Mouse (Mus musculus) heart, adult 18-20 months (tissue): ENCODE measurements around the gene Cdk1. TPM values are rescaled to one million over a fixed set of nuclear protein-coding genes. Genes with fewer than 3 reads are reported as not detected.

Source experiments
- DNase-seq, 2 experiments: peaks; one replicate each; pipeline ENCODE4 v3.0.0; 2021 to 2022; ENCODE audit warnings: mixed read lengths in 1 of 2
- total RNA-seq, 2 experiments: library from RNA; stranded (reverse); gene quantifications; 2 replicates each; pipeline ENCODE4 v1.2.3; 2021

Cdk1 gene
- total RNA-seq, 2 experiments from 2014 or later, result 1.4 to 1.6 TPM

DNA sequence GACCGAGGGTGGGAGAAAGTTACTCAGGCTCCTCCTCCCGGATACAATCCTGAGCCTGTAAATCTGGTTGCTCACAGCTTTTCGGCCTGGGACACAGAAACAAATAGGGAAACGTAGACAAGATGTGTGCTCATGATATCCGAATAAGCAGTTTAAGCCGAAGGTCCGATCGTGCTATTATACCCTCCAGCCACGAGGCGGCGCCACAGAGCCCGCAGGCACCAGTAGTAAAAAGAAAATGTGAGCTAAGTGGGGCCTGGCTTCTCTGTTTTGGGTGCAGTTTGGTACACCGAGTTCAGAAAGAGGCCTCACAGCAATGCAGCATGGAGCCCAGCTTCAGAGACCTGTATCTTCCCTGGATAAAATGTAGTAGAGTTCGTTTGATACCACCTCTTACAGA lies 46.5 kb downstream of the Cdk1 start:
- DNase-seq, result peak; percentile 37 to 71

DNA sequence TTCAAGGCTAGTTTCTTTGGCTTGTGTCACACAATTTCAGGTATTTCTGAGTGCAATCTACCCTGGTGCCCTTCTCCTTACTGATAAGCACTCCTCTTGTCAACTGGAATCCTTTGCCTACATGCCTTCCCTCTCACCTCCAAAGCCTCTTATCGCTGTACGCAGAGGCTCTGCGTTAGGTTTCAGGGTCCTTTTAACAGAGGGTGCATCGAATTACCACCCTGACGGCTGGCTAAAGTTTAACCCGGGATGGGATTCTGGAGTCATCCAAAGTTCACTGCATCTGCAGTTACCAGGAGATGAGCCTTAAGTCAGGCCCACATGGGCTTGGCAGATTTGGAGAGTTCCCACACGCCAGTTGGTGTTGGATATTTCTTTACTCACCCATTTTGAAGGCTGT lies 47.1 kb downstream of the Cdk1 start:
- DNase-seq, result no peak

DNA sequence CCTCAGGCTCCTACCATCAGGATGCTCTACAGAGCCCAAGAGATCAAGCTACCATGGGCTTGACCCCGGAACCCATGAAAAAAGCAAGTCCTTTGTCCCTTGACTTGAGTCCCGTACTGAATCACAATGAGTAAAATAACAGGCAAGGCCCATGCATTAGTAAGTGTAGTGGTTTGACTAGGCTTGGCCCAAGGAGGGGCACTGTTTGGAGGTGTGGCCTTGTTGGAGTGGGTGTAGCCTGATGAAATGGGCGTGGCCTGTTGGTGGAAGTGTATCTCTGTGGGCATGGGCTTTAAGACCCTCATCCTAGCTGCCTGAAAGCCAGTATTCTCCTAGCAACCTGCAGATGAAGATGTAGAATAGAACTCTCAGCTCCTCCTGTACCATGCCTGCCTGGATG lies 47.9 kb downstream of the Cdk1 start:
- no peak for DNase-seq

DNA sequence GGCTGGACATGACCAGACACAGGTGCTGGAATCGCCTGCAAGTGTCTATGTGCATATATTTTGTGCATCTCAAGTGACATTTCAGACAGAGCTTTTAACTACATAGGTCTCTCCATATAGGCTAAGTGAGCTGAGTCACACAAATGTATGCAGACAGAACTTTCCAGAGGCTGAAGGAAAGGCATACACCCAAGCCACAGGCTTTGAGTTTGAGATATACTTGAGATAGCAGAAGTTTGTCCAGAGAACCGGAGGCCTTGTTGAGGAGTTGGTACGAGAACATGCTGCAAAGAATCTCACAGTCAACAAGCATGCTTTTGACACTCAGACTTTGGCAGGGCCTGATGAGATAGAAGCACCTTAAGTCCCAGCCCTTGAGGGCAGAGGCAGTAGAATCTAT lies 50.1 kb downstream of the Cdk1 start:
- no peak for DNase-seq

DNA sequence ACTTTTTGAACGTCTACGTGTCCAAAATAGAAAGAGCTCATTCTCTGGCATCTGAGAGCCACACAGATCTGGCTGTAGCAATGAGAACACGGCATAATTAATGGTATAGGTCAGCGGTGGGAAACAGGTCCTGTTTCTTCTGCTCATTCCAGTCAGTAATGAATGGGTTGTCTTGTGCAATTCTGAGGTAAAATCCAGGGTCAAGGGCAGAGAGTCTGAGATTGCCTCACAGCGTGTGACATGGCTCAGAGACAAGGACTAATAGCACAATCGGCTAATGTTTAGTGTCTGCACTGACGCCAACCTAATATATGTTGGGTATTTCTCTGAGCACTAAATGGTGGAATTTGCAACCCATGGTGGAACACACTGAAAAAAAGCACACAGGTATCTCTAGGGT lies 52.8 kb downstream of the Cdk1 start:
- no peak for DNase-seq

DNA sequence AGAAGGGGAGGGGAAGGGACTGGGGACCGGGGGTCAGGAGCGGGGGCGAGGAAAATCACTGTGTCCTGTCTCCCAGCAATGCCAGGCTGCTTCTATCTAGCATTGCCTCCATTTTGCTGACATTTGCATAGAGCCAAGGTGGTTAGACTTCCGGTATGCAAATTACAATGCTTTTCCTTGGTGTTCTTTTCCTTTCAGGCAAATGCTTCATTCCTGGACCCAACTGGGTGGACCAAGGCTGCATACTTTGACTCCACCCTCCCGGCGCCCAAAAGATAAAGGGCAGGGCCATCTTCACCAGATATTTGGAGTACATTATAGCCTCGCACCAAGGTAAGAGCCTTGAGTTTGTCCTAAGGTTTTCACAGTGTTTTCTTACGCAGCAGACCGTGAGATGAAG lies 56.8 kb downstream of the Cdk1 start:
- no peak for DNase-seq

DNA sequence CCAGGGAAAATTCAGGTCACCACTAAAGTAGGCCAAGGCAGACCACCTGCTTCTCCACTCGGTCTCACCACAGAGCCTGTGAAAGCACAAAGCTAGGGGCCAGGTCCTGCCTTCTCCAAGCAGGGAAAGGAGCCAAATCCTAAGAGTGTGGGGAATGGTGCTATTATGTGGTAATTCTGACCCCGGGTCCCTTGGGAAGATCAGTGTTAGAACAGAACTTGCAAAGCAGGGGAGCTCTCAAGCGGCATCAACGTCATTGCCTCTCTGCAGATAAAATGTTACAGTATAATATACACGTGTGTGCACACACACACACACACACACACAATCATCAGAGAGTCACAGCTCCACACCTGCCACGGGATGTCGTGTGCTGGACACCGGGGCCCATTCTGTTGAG lies 62.0 kb downstream of the Cdk1 start:
- DNase-seq, result no peak

DNA sequence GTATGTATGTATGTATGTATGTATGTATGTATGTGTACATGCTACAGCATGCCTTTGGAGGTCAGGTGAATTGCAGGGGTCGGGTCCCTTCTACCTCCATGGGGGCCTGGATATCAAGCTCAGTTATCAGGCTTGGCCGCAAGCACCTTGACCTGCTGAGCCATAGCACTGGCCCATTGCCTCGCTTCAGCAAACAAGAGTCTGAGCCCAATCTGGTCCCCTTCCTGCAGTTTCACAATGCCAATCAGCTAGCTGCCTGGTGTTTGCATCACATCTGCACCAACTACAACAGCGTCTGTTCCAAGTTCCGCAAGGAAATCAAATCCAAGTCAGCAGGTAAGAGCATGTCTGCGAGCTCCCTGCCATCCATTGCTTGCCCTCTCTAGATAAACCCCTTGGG lies 64.0 kb downstream of the Cdk1 start:
- DNase-seq, result no peak

DNA sequence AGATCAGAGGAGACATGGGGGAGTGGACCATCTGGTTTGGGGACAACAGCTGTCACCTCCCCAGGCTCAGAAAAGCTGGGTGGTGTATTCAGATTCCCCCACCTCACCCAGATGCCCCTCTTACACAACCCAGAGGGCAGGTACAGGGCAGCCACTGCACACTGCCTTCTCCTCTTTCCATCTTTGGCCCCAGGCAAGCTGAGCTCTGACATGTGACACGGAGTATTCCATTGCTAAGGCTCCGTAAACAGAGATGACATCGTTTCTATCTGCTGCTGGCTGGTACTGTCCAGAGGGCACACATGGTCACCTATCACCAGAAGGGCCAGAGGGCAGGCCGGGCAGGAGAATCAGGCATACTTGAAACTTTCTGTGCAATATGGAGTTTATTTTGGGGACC lies 64.7 kb downstream of the Cdk1 start:
- no peak for DNase-seq

DNA sequence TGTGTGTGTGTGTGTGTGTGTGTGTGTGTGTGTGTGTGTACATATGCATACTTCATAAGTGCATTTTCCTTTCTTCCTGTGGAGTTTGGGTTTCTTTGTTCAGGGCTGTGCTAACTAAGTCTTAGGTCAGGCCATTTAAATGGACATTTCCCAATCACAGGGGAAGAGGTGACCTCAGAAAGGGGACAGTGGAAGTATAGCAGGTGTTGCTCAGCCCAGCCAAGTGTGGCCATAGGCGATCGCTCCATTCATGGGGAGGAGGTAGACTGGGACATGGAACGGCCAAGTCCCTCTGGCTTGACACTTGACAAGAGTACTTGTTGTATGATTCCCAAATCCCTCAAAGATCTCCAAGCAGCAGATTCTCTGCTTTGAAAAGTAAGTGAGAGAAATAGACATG lies 65.8 kb downstream of the Cdk1 start:
- DNase-seq, result no peak

Other genes with a start within 250 kb of the Cdk1 start
- gene Rhobtb1, start 201.5 kb downstream of the Cdk1 start, total RNA-seq, result 100 to 1,000 TPM in 1 of 2 experiments, 10 to 100 TPM in 1; 98.0 to 172 TPM
- under 1 TPM; 0.72 to 0.85 TPM for gene A930033H14Rik, start 139.8 kb downstream of the Cdk1 start, total RNA-seq
- 10 to 100 TPM; 67.9 to 68.1 TPM for gene Ank3, start 45.8 kb upstream of the Cdk1 start, total RNA-seq